Mouse (Mus musculus) MEL (cell line): ENCODE measurements around the gene Otp. TPM values are rescaled to one million over a fixed set of nuclear protein-coding genes. Genes with fewer than 3 reads are reported as not detected.

Experiments
- DNase-seq: peaks from one replicate; pipeline ENCODE4 v3.0.0; 2011; ENCODE audit warnings: low read depth, low spot score
- H3K27ac ChIP-seq: 2 replicates; pipeline ENCODE4 v1.5.1; 2012; ENCODE audit warnings: low read depth, mild to moderate bottlenecking, control low read depth, low read length, moderate library complexity; ENCODE audit not compliant: control insufficient read depth
- H3K27me3 ChIP-seq, 2 experiments: fragments of 150-350 bp in 1 of 2; sonication (generic) in 1 of 2; 2 replicates each; pipeline ENCODE4 v1.6.1; 2012; ENCODE audit warnings: low read length in 2 of 2, mild to moderate bottlenecking in 2 of 2, improper control_type of control experiment in 1 of 2, moderate library complexity in 1 of 2; ENCODE audit not compliant: insufficient read depth in 2 of 2, control insufficient read depth in 1 of 2
- H3K36me3 ChIP-seq, 2 experiments: 2 replicates each; pipeline ENCODE4 v1.6.1; 2012 to 2014; ENCODE audit warnings: low read length in 2 of 2, improper control_type of control experiment in 1 of 2, inconsistent platforms in 1 of 2, mild to moderate bottlenecking in 1 of 2; ENCODE audit not compliant: insufficient read depth in 2 of 2, control insufficient read depth in 1 of 2
- H3K4me1 ChIP-seq, 2 experiments: fragments of 150-350 bp in 1 of 2; sonication (generic) in 1 of 2; 2 replicates each; pipeline ENCODE4 v1.6.1; 2012; ENCODE audit warnings: low read length in 2 of 2, improper control_type of control experiment in 1 of 2, mild to moderate bottlenecking in 1 of 2; ENCODE audit not compliant: insufficient read depth in 2 of 2, control insufficient read depth in 1 of 2
- H3K4me3 ChIP-seq, 2 experiments: fragments of 150-350 bp in 1 of 2; sonication (generic) in 1 of 2; 2 replicates each; pipeline ENCODE4 v1.5.1; 2012; ENCODE audit warnings: low read depth in 2 of 2, low read length in 2 of 2, mild to moderate bottlenecking in 2 of 2, moderate library complexity in 2 of 2, control low read depth in 1 of 2, improper control_type of control experiment in 1 of 2; ENCODE audit not compliant: control insufficient read depth in 1 of 2, insufficient read depth in 1 of 2
- H3K79me2 ChIP-seq: 2 replicates; pipeline ENCODE4 v1.6.1; 2012; ENCODE audit warnings: mild to moderate bottlenecking, low read length, moderate library complexity; ENCODE audit not compliant: control insufficient read depth, poor library complexity, insufficient read depth
- H3K9ac ChIP-seq: 2 replicates; pipeline ENCODE4 v1.6.1; 2012; ENCODE audit warnings: low read depth, mild to moderate bottlenecking, control low read depth, low read length, moderate library complexity; ENCODE audit not compliant: control insufficient read depth, poor library complexity, severe bottlenecking
- H3K9me3 ChIP-seq: fragments of 150-350 bp; sonication (generic); replicated peaks from 2 replicates; pipeline ENCODE4 v1.6.1; 2012; ENCODE audit warnings: mild to moderate bottlenecking, low read length, improper control_type of control experiment, moderate library complexity; ENCODE audit not compliant: insufficient read depth
- CHD1 ChIP-seq: IDR thresholded peaks from 2 replicates; pipeline ENCODE4 v1.6.1; 2012; ENCODE audit warnings: low read depth, mild to moderate bottlenecking, inconsistent platforms, low read length, improper control_type of control experiment
- CHD2 ChIP-seq: IDR thresholded peaks from 2 replicates; pipeline ENCODE4 v1.6.1; 2011; ENCODE audit warnings: low read length, improper control_type of control experiment
- ELF1 ChIP-seq: IDR thresholded peaks from 2 replicates; pipeline ENCODE4 v1.6.1; 2014; ENCODE audit warnings: low read depth, mild to moderate bottlenecking, inconsistent platforms, low read length, improper control_type of control experiment, moderate library complexity
- ETS1 ChIP-seq: IDR thresholded peaks from 2 replicates; pipeline ENCODE4 v1.6.1; 2012; ENCODE audit warnings: low read depth, mild to moderate bottlenecking, inconsistent platforms, low read length, improper control_type of control experiment, moderate library complexity
- GABPA ChIP-seq: IDR thresholded peaks from 2 replicates; pipeline ENCODE4 v1.6.1; 2012; ENCODE audit warnings: low read depth, mild to moderate bottlenecking, inconsistent platforms, low read length, improper control_type of control experiment, moderate library complexity
- GATA1 ChIP-seq: IDR thresholded peaks from 2 replicates; pipeline ENCODE4 v1.6.1; 2011; ENCODE audit warnings: low read depth, low read length, improper control_type of control experiment
- HCFC1 ChIP-seq: IDR thresholded peaks from 2 replicates; pipeline ENCODE4 v1.6.1; 2012; ENCODE audit warnings: low read depth, mild to moderate bottlenecking, inconsistent platforms, low read length, improper control_type of control experiment, moderate library complexity
- KAT2A ChIP-seq: conservative IDR thresholded peaks from 2 replicates; pipeline ENCODE4 v1.6.1; 2012; ENCODE audit warnings: low read depth, low read length, improper control_type of control experiment, inconsistent platforms
- MAFK ChIP-seq: IDR thresholded peaks from 2 replicates; pipeline ENCODE4 v1.6.1; 2011; ENCODE audit warnings: low read depth, mild to moderate bottlenecking, low read length, improper control_type of control experiment, borderline replicate concordance
- MAX ChIP-seq: IDR thresholded peaks from 2 replicates; pipeline ENCODE4 v1.6.1; 2011; ENCODE audit warnings: low read length, improper control_type of control experiment
- MAZ ChIP-seq: IDR thresholded peaks from 2 replicates; pipeline ENCODE4 v1.6.1; 2012; ENCODE audit warnings: low read depth, mild to moderate bottlenecking, inconsistent platforms, low read length, improper control_type of control experiment
- MEF2A ChIP-seq: IDR thresholded peaks from 2 replicates; pipeline ENCODE4 v1.6.1; 2014; ENCODE audit warnings: low read depth, mild to moderate bottlenecking, inconsistent platforms, low read length, improper control_type of control experiment; ENCODE audit not compliant: poor library complexity, insufficient replicate concordance, severe bottlenecking; ENCODE audit errors: extremely low read depth
- MXI1 ChIP-seq: IDR thresholded peaks from 2 replicates; pipeline ENCODE4 v1.6.1; 2011; ENCODE audit warnings: mild to moderate bottlenecking, low read depth, low read length, improper control_type of control experiment
- MYB ChIP-seq: IDR thresholded peaks from 2 replicates; pipeline ENCODE4 v1.6.1; 2011; ENCODE audit warnings: mild to moderate bottlenecking, low read depth, low read length, improper control_type of control experiment
- MYC ChIP-seq: IDR thresholded peaks from 2 replicates; pipeline ENCODE4 v1.6.1; 2011; ENCODE audit warnings: low read depth, mild to moderate bottlenecking, low read length, improper control_type of control experiment, moderate library complexity
- NRF1 ChIP-seq: IDR thresholded peaks from 2 replicates; pipeline ENCODE4 v1.6.1; 2014; ENCODE audit warnings: low read depth, mild to moderate bottlenecking, inconsistent platforms, low read length, improper control_type of control experiment, moderate library complexity; ENCODE audit not compliant: poor library complexity, insufficient read depth, severe bottlenecking
- POLR2AphosphoS5 ChIP-seq: IDR thresholded peaks from 2 replicates; pipeline ENCODE4 v1.6.1; 2012; ENCODE audit warnings: low read depth, borderline replicate concordance, mild to moderate bottlenecking, inconsistent platforms, low read length, moderate library complexity, mixed read lengths
- RAD21 ChIP-seq: IDR thresholded peaks from 2 replicates; pipeline ENCODE4 v1.6.1; 2011; ENCODE audit warnings: mild to moderate bottlenecking, low read depth, low read length, improper control_type of control experiment
- TCF12 ChIP-seq: IDR thresholded peaks from 2 replicates; pipeline ENCODE4 v1.6.1; 2014; ENCODE audit warnings: low read depth, mild to moderate bottlenecking, inconsistent platforms, low read length, improper control_type of control experiment, moderate library complexity
- USF1 ChIP-seq: IDR thresholded peaks from 2 replicates; pipeline ENCODE4 v1.6.1; 2014; ENCODE audit warnings: low read depth, mild to moderate bottlenecking, inconsistent platforms, low read length, improper control_type of control experiment, moderate library complexity
- USF2 ChIP-seq, 2 experiments: IDR thresholded peaks; 2 replicates each; pipeline ENCODE4 v1.6.1; 2011 to 2012; ENCODE audit warnings: improper control_type of control experiment in 2 of 2, low read length in 2 of 2, borderline replicate concordance in 1 of 2, inconsistent platforms in 1 of 2, low read depth in 1 of 2, mild to moderate bottlenecking in 1 of 2; ENCODE audit not compliant: insufficient read depth in 1 of 2
- ZC3H11A ChIP-seq: IDR thresholded peaks from 2 replicates; pipeline ENCODE4 v1.6.1; 2012; ENCODE audit warnings: low read depth, mild to moderate bottlenecking, inconsistent platforms, low read length, improper control_type of control experiment
- polyA plus RNA-seq, 2 experiments: library from polyadenylated mRNA; stranded (reverse) in 1 of 2; unstranded in 1 of 2; fragments of >175 nt in 1 of 2; fragments of >200 nt in 1 of 2; gene quantifications; 2 replicates each; pipeline versions ENCODE4 v1.2.1 to v1.2.4; 2012; ENCODE audit warnings: low replicate concordance in 2 of 2, low read depth in 1 of 2; ENCODE audit not compliant: insufficient read length in 2 of 2, insufficient read depth in 1 of 2, missing spikeins in 1 of 2
- total RNA-seq: library from RNA; depleted of rRNA; stranded (reverse); fragments of 300-350 nt; gene quantifications from 2 replicates; pipeline ENCODE4 v1.2.3, GENCODE M21; 2012

Otp gene
- total and polyA plus RNA-seq, 3 experiments = not detected

DNA sequence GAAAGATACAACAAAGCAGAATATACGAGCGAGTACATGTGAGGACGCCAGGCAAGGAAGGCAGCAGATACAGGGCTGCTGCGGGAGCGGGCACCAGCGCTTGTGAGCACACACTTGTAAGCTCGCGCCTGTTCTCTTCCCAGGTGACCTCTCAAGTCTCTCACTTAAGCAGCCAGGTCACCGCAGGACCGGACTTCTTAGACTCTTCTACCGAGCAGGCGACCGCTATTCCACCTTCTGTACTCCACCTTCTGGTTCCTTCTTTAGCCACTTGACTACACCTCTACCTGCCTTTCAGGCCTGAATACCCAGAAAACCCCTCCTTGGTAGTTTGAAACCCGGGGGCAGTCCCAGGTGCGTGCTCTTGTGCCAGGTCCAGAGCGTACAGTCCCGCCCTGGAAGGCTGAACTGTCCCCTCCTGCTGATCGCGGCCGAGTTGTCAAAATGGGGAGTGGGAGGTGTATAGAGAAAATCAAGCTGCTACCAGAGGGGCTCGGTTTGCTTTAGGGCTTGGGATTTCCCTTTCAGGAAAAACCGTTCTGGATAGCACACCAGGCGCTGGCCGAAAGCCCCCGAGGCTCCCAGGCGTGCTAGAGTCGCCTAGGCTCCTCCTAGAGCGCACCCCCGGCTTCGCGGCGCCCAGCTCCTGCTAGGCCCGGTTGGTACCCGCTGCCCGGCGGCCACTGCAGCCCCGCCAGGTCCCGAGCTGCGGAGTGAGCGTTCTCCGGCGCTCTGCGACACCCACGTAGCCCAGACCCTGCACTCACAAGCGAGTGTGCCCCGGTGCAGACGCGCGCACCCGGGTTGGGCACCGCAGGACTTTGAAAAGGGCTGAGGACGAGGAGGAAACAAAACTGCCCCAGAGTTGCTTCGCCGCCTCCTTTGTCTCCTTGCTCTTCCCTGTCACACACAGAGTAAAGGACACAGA, 2.0 kb upstream of the Otp start:
- no peak for DNase-seq
- Histone ChIP-seq H3K4me1 (no peaks in the 10 kb centered on the region), H3K9me3 (no peaks in the 10 kb centered on the region), H3K27me3 (no peaks in the 10 kb centered on the region), H3K79me2 (peaks cover 2% of the 10 kb centered on the region; the same call in 1 of the 2 replicates), H3K9ac (no peak overlapping the region), H3K36me3 (no peaks in the 10 kb centered on the region; a peak in 1 of 4 replicates), H3K4me3 (no peak overlapping the region), H3K27ac (no peak overlapping the region)
- TF ChIP-seq MAX (no peak), MAFK (no peak), POLR2AphosphoS5 (no peak), MXI1 (no peak)

DNA sequence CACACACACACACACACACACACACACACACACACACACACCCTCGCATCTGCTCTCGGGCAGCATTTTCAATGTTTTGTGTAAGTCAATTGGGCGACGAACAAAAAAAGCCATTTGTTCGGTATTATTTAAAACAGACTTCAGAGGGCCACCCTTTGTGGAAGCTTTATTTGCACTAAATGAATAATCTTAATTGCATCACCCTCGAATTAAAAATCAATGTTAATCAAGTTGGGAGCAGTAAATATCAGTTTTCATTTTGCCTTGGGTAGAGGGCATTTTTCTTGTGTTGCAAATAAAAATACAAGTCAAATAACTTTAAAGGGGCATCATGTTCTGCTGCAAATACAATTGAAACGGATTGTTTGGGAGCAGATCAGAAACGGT, 1.4 kb upstream of the Otp start:
- no peaks in the 10 kb centered on the region for H3K9me3 ChIP-seq
- no peaks in the 10 kb centered on the region for H3K4me1 ChIP-seq
- TF ChIP-seq CHD1 = no peak
- TF ChIP-seq MYC = no peak
- TF ChIP-seq NRF1 = no peak
- no peak for TF ChIP-seq MAZ
- TF ChIP-seq TCF12 = no peak
- TF ChIP-seq KAT2A = no peak
- TF ChIP-seq GABPA = no peak
- no peak for TF ChIP-seq RAD21
- TF ChIP-seq USF2 (IDR thresholded peaks at IDR 0.05; ENCODE audit: borderline replicate concordance in 1 of 2, insufficient read depth in 1 of 2, low read depth in 1 of 2, low read length in 2 of 2) = no peak
- no peak for TF ChIP-seq ETS1
- no peak for TF ChIP-seq ELF1
- TF ChIP-seq USF1 = no peak
- TF ChIP-seq HCFC1 = no peak
- TF ChIP-seq CHD2 = no peak
- TF ChIP-seq ZC3H11A = no peak
- no peak for TF ChIP-seq MEF2A
- no peak for TF ChIP-seq GATA1
- TF ChIP-seq MYB = no peak
- no peak for TF ChIP-seq MAFK
- TF ChIP-seq MXI1 = no peak
- no peak overlapping the region for H3K9ac ChIP-seq
- no peak overlapping the region for H3K27ac ChIP-seq
- DNase-seq = no peak
- no peaks in the 10 kb centered on the region for H3K79me2 ChIP-seq
- no peak overlapping the region for H3K4me3 ChIP-seq
- no peaks in the 10 kb centered on the region for H3K27me3 ChIP-seq
- H3K36me3 ChIP-seq = no peaks in the 10 kb centered on the region; a peak in 1 of 4 replicates
